Mouse (Mus musculus) kidney, postnatal 4 days (tissue): Measurements from ENCODE around the gene Nsl1.

Experiments used
- DNase-seq, 2 experiments: peaks; one replicate each; pipeline ENCODE4 v3.0.0; 2021; ENCODE audit warnings: mixed read lengths in 2 of 2

Nsl1 gene

DNA sequence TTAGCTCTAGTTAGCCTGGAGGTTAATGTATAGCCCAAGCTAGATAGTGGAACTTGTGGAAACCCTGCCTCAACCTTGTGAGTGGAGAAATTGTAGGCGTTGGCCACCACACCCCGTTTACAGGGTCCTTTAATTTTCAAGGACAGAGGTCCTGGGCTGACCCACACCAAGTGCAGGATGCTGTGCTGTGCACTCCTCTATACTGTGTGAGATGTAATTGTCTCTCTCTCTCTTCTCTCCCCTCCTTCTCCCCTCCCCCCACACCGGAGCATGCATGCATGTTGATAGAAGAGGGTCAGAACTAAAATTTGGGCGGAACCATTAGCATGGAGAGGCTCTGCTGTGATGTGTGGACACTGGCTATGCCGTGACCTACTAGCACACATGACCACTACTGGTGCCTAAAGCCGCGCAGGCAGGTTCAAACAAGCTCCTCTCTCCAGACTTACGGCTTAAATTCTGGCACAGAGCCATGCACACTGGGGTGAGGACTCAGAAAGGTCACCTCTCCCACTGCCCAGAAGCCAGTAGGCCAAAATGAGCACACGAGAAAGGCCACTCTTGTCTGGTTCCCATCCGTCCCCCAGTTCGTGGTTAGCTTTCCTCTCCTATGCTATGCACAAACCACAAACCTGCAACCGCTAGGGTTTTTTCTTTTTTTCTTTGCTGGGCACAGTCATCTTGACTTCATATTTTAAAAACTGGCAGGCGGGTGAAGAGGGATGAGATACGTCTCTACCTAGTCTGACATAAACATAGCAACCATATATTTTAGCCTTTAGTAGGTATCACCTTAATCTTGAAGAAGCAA, 34.3 kb downstream of the Nsl1 start:
- no peak for DNase-seq

GRCm38 (mm10) chr1:191097802-191098747, 35.3 kb downstream of the Nsl1 start, which contains the start of gene Batf3:
Gene Batf3 (plus strand): TSS chr1:191097847.
- peak; percentile 74 to 82 for DNase-seq

DNA sequence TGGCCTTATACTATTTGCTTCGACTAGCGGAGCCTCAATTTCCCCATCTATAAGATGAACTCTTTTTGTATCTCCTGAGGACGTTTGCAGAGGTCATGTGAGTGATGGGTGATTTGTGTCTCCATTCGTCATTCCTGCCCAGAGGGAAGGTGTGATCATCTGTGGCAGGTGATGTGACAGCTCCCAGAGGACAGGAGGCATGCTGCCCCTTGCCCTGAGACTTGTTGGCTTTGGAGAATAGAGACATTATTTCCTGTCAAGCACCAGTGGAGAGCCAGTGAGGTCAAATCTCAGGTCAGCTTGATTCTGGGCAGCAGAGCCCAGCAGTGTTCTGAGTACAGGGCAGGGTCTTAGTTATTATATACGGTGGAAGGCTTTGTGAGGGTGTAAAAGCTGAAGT, 36.3 kb downstream of the Nsl1 start:
- no peak for DNase-seq

DNA sequence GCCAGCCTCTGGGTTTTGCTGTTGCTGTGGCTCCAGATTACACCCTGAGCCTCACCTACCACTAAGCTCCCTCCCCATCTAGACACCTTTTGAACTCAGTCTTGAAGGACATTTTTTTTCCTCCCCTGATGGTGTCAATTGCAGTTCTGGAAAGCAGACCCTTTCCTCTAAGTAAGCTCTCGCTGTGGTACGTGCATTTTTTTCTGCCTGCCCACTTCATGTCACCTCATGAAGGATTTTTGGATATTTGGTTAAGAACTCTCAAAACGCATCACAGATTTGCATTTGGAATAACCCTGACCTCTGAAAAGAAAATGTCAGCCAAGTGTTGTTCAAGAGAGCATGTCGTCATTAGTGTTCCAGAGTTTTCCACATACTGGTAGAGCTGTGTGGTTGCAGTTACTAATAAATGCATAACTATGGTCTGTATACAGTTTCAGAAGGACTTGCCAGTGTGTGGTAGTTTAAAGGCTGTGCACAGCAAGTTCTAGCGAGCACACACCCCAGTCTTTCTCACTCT, 37.0 kb downstream of the Nsl1 start:
- no peak for DNase-seq

GRCm38 (mm10) chr1:191102730-191103370, 40.0 kb downstream of the Nsl1 start:
- DNase-seq, result no peak

DNA sequence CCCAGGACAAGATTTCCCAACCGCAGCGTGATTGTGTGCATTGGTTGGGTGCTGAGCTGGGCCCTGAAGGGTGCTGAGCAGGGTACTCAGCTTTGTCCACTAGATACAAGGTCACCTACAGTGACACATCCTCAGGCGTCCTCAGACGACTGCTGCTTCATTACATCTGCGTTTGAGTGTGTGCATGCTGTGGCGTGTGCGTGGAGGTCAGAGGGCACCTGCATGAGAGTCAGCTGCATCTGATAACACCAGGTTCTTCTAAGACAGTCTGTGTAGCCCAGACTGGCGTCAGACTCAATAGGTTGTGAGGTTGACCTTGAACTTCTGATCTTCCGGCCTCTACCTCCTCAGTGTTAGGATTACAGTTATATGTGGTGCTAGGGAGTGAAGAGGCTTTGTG, 42.4 kb downstream of the Nsl1 start:
- no peak for DNase-seq

GRCm38 (mm10) chr1:191107306-191107705, 44.5 kb downstream of the Nsl1 start:
- peak in 1 of 2 experiments; percentile 30 for DNase-seq

DNA sequence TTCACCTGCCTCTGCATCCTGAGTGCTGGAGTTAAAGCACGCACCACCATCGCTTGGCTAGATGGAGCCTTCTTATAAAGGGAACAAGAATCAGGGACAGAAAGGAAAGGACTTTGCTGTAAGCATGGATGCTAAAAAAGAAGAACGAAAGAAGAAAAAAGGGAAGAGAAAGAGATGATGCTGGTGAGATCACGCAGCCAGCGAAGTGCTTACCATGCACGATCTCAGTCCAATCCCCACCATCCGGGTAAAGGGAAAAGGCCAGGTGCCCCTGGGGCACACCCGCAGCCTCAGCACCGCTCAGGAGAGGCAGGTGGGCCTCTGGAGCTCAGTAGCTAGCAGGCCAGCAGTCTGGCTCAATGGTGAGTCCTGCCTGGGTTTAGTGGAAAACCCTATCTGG, 47.1 kb downstream of the Nsl1 start:
- DNase-seq, result no peak

- peak in 1 of 2 experiments; percentile 52 for DNase-seq
Measured at GRCm38 (mm10) chr1:191111146-191111545, 48.3 kb downstream of the Nsl1 start.

DNA sequence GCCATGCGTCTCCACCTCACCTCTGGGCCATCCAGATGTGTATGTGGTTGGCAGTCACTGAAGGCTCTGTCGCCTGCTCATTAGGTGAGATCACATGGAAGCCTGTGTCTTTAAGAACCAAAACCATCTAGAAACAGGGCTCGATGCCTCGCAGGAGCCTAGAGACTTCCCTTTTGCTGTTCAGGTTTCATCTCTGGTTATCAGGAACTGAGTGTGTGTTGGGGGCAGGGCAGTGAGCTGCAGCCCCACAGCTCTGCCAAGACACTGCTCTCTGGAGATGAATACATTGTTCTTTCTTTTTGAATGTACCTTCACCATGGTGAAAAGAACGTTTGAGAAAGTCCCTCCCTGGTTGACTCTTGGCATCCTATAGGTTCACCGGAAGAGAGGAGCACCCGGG, 52.1 kb downstream of the Nsl1 start:
- DNase-seq, result no peak

- DNase-seq, result no peak
Measured at GRCm38 (mm10) chr1:191115514-191116238, 52.9 kb downstream of the Nsl1 start.

- no peak for DNase-seq
Measured at GRCm38 (mm10) chr1:191122744-191123143, 59.9 kb downstream of the Nsl1 start.

DNA sequence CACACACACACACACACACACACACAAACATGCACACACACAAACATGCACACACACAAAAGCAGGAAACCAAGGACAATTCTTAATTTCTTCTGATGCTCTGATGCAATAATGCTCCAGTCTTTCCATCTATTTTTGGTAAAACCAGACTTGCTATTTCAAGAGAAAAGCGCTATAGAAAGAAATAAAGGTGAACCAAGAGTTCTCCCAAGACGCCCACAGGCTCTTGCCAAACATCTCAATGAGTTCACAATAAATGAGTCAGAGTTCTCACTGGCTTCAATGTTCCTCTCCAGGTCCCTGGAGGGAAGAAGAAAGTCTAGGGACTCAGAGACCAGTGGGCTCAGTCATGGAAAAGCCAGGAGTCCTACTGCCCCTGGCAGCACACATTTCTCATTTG, 60.9 kb downstream of the Nsl1 start:
- DNase-seq, result no peak

DNA sequence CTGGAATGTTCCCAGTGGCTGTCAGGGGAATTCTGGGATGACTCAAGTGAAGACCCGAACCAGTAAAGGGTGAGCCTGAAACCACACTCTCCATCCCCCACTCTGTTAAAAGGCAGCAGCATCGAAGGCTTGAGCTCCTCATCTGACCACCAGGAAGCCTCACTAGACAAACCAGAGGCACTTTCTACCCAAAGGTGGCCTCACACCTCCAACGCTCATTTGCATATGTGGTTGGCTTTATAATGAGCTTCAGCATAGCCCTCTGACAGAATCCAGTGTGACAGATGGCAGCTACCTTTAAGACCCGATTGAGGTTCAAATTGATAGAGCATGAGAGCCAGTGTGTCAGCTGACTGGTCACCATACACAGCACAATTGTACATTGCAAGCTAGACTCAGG, 61.5 kb downstream of the Nsl1 start:
- DNase-seq, result no peak

DNA sequence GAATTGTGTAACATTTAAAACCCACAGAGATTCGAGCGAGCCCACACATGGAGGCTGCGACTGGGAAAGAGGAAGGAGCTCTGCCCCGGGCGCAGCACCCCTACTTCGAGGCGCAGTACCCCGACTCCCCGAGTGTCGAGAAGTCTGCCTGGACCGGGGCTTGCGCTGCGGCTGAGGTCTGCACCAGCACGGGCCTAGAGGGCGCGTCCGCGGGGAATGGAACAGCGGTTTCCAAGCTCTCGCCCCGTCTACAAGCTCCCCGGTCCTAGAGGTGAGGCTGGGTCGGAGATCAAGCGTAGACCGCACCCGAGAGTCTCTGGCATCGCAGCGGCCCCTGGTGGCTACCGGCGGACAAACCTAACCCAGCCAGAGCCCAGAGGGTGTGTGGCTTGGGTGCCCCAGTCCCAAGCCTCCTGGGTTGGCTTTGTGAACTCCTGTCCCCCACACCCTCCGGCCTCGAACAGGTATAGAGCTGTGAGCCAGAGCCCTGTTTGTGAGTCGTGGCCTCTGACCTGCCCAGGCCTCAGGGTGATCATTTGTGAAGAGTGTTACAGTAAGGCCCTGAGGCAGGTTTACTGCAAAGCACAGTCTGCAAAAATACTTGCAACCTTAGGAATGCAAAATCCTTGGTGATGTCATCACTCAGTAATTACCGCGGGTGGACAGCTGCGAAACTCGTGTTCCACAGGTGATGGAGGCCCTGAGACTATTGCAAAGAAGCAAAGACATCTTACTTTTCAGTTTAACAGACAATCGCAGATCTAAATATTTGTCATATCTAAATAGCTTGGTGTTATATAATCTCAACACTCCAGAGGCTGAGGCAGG, 63.2 kb downstream of the Nsl1 start:
- peak; percentile 80 to 84 for DNase-seq

DNA sequence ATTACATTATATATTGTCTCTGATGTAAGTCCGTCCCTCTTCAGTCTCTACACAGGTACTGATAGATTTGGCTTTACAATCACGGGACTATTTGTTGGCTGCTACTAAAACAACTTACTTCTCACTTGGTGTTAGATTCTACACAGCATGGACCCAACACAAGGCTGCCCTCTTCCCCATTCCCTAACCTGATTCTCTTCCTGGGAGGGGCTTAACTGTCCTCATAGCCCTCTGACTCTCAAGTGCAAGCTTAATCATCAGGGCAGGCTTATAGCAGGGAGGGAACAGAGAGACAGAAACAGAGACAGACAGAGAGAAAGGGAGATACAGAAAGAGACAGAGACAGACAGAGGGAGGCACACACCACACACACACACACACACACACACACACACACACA, 68.9 kb downstream of the Nsl1 start:
- no peak for DNase-seq

DNA sequence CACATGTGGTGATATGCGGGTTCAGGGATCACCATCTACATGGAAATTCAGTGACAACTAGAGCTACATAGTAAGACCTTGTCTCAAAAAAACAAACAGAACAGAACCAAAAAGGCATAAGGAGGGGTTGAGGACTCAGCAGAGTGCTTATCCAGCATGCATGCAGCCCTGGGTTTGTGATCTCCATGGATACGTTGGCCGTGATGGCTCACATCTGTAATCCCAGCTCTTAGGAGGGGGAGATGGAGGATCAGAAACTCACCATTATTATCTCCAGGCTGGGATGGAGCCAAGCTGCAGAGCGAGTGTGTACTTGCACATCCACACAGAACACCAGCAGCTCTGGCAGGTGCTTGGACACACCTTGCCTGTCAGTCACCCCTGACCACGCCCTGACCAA, 69.4 kb downstream of the Nsl1 start:
- peak; percentile 22 to 28 for DNase-seq

GRCm38 (mm10) chr1:191132934-191133333, 70.1 kb downstream of the Nsl1 start:
- DNase-seq, result no peak

- no peak for DNase-seq
Measured at GRCm38 (mm10) chr1:191135406-191135805, 72.6 kb downstream of the Nsl1 start.
